Mouse (Mus musculus) bone marrow macrophage, adult 2 months (primary cell): ENCODE data around the gene Hoxa5.

Experiments used
- CTCF ChIP-seq: IDR thresholded peaks from 2 replicates; pipeline ENCODE4 v1.5.1; 2012; ENCODE audit warnings: low read depth, mild to moderate bottlenecking, low read length, moderate library complexity
- POLR2A ChIP-seq: IDR thresholded peaks from 2 replicates; pipeline ENCODE4 v1.6.1; 2012; ENCODE audit warnings: mild to moderate bottlenecking, low read depth, low read length, borderline replicate concordance

DNA sequence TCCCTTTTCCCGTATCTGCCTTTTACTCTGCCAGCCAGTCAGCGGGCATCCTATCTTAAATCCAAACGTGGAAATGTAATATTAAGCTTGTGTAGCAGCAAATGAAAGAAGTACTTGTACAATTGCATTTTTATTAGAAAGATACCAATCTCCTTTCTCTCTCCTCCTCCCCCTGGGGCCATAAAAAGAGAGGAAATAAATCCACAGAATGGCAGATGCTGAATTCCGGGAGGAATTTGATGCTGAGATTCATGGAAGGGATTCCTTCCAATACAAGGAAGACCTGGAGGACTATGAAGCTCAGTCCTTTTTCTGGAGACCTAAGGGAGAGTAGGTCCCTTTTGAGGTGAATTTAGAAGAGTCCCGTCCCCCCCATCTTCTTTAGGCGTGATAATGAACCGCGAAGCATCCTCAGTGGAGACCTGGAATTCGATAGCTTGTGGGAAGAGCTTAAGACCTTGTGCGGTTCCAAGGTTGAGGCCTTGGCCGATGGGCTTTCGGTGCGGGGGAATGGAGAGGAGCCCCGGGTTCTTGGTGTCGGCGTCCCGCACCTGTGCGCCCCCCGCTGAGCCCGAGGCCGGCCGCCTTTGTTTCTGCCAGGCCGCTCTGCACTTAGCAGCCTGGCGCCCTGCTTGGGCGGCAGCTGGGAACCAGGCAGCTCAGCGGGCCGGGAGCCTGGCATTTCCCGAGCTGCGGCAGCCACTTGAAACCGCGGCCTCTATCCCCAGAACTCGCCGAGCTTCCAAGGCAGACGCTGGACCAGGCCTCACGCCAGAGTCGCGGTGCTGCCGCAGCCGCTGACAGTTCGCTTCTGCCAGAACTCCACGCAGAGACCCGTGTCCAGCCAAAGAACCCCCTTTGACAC, 36.0 kb downstream of the Hoxa5 start:
- TF ChIP-seq CTCF (no peak), POLR2A (no peak)
